ENCODE assay signal across 16 mouse cellular contexts in genomic region chr4:132735894-132736293, GRCm38 (mm10). TPM values are rescaled to one million over a fixed set of nuclear protein-coding genes. Genes with fewer than 3 reads are reported as not detected.
A peak's percentile ranks its signal among the peaks of the same experiment; 100 is the strongest.
DNase-seq lines count a peak whose midpoint lies in the region; ATAC-seq and TF ChIP-seq lines count a peak whose summit lies in the region.
"Had no signal": no experiment of that assay in that cellular context is flagged by ENCODE, and none has a peak within 500 bp of the region (broad histone marks: within the 10 kb centered on the region; RNA-seq: fewer than 3 reads in every experiment).

No protein-coding gene starts in this region.

- peaks cover 8% of the 10 kb centered on the region; the same call in 1 of the 2 replicates for H3K4me1 ChIP-seq in liver, adult 2 months (ENCODE audit: control insufficient read depth, insufficient read depth, low read length)
- H3K4me1 ChIP-seq in liver, embryonic 11.5 days (replicated peaks; ENCODE audit: control insufficient read depth, insufficient read depth, low read length): peaks cover 13% of the 10 kb centered on the region
- H3K4me1 ChIP-seq in MEL (ENCODE audit: control insufficient read depth in 1 of 2, insufficient read depth in 2 of 2, low read length in 2 of 2): peaks cover 0 to 13% of the 10 kb centered on the region in 2 experiments; a peak in 3 of 4 replicates
- H3K4me1 ChIP-seq in liver, embryonic 13.5 days (replicated peaks): peaks cover 42% of the 10 kb centered on the region
- H3K4me1 ChIP-seq in heart, embryonic 10.5 days: peaks cover 19% of the 10 kb centered on the region

- no peak overlapping the region for H3K4me2 ChIP-seq in liver, embryonic 11.5 days
- no peak overlapping the region for H3K4me2 ChIP-seq in liver, embryonic 13.5 days
- H3K4me2 ChIP-seq: forebrain, embryonic 13.5 days; lung, embryonic 15.5 days; midbrain, embryonic 15.5 days had no signal

- H3K4me3 ChIP-seq in liver, adult 2 months (ENCODE audit: insufficient read depth, low read depth, low read length): no peak overlapping the region
- no peak overlapping the region for H3K4me3 ChIP-seq in liver, embryonic 11.5 days (ENCODE audit: low read depth, low read length)
- H3K4me3 ChIP-seq in MEL (ENCODE audit: control insufficient read depth in 1 of 2, insufficient read depth in 1 of 2, low read depth in 2 of 2, low read length in 2 of 2): no peak overlapping the region
- no peak overlapping the region for H3K4me3 ChIP-seq in liver, embryonic 13.5 days (replicated peaks)
- no peak overlapping the region for H3K4me3 ChIP-seq in heart, embryonic 10.5 days
- H3K4me3 ChIP-seq: forebrain, embryonic 13.5 days; lung, embryonic 15.5 days; midbrain, embryonic 15.5 days had no signal

- no peak; the same call in 1 of the 2 replicates for TF ChIP-seq RAD21 in MEL (IDR thresholded peaks at IDR 0.05; ENCODE audit: low read depth, low read length)

- H3K9me3 ChIP-seq in liver, embryonic 11.5 days (ENCODE audit: control insufficient read depth, low read length): no peaks in the 10 kb centered on the region
- no peaks in the 10 kb centered on the region for H3K9me3 ChIP-seq in MEL (replicated peaks; ENCODE audit: insufficient read depth, low read length)
- H3K9me3 ChIP-seq in liver, embryonic 13.5 days (replicated peaks): no peaks in the 10 kb centered on the region
- H3K9me3 ChIP-seq in heart, embryonic 10.5 days: no peaks in the 10 kb centered on the region
- H3K9me3 ChIP-seq: forebrain, embryonic 13.5 days; G1E; lung, embryonic 15.5 days; midbrain, embryonic 15.5 days had no signal

- DNase-seq in liver, adult 2 months (ENCODE audit: extremely low read depth, low read depth, low spot score): peak; percentile 82
- DNase-seq in liver, embryonic 11.5 days (ENCODE audit: low spot score): no peak
- no peak for DNase-seq in MEL (ENCODE audit: low read depth, low spot score)
- no peak for DNase-seq in liver, embryonic 13.5 days
- DNase-seq in adrenal gland, adult (ENCODE audit: inconsistent age in 2 of 2, low spot score in 1 of 2): no peak
- DNase-seq in gastrocnemius, postnatal 25 days: no peak
- no peak for DNase-seq in heart, embryonic 10.5 days (ENCODE audit: low spot score)
- DNase-seq: adrenal gland, adult 8-10 months; cerebellum, adult 9-11 months; embryo, embryonic 11 days; right cerebral cortex, postnatal 25 days; thymus, adult 18-20 months had no signal

- TF ChIP-seq CTCF in liver, adult 2 months (IDR thresholded peaks at IDR 0.05; ENCODE audit: low read depth, low read length): peak; percentile 67
- peak in 1 of 3 experiments; percentile 25; a peak in 2 of 6 replicates for TF ChIP-seq CTCF in MEL (IDR thresholded peaks at IDR 0.05 in 2 of 3, conservative IDR thresholded peaks at IDR 0.05 in 1 of 3; ENCODE audit: control insufficient read depth in 1 of 3, insufficient read depth in 1 of 3, low read depth in 2 of 3, low read length in 3 of 3, poor library complexity in 1 of 3, severe bottlenecking in 1 of 3)

- TF ChIP-seq EP300 in MEL (IDR thresholded peaks at IDR 0.05; ENCODE audit: low read depth in 1 of 2, low read length in 2 of 2): no peak

- no peak for ATAC-seq in liver, embryonic 11.5 days (replicated peaks; ENCODE audit: low FRiP score)
- ATAC-seq in liver, embryonic 13.5 days (ENCODE audit: low read depth): no peak; the same call in 1 of the 2 replicates
- ATAC-seq: forebrain, embryonic 13.5 days; midbrain, embryonic 15.5 days had no signal

- 43% methylated on average over 3 of the region's 3 CpGs for WGBS in liver, adult 2 months
- 55% methylated on average over 3 of the region's 3 CpGs for whole genome bisulfite sequencing in liver, embryonic 11.5 days
- WGBS in liver, embryonic 13.5 days (ENCODE audit: insufficient replicate concordance): 49% methylated on average over 3 of the region's 3 CpGs
- 46% methylated on average over 3 of the region's 3 CpGs for WGBS in heart, embryonic 10.5 days

- TF ChIP-seq POLR2A in liver, adult 2 months (IDR thresholded peaks at IDR 0.05; ENCODE audit: extremely low read depth, insufficient read depth, low read length): no peak
- TF ChIP-seq POLR2A in MEL (IDR thresholded peaks at IDR 0.05; ENCODE audit: control insufficient read depth in 1 of 2, insufficient read depth in 1 of 2, low read depth in 1 of 2, low read length in 2 of 2, poor library complexity in 1 of 2): no peak

- H3K79me2 ChIP-seq in liver, adult 2 months (ENCODE audit: control insufficient read depth, insufficient read depth, low read length): no peaks in the 10 kb centered on the region
- H3K79me2 ChIP-seq in MEL (ENCODE audit: control insufficient read depth, insufficient read depth, low read length, poor library complexity): no peaks in the 10 kb centered on the region

- no peaks in the 10 kb centered on the region for H3K36me3 ChIP-seq in liver, adult 2 months (ENCODE audit: control insufficient read depth, insufficient read depth, low read length)
- no peaks in the 10 kb centered on the region for H3K36me3 ChIP-seq in liver, embryonic 11.5 days (ENCODE audit: control insufficient read depth, insufficient read depth, low read length)
- peaks cover 0 to 11% of the 10 kb centered on the region in 2 experiments; a peak in 2 of 4 replicates for H3K36me3 ChIP-seq in MEL (ENCODE audit: control insufficient read depth in 1 of 2, insufficient read depth in 2 of 2, low read length in 2 of 2)
- H3K36me3 ChIP-seq in liver, embryonic 13.5 days: no peaks in the 10 kb centered on the region
- no peaks in the 10 kb centered on the region for H3K36me3 ChIP-seq in heart, embryonic 10.5 days
- H3K36me3 ChIP-seq: lung, embryonic 15.5 days; midbrain, embryonic 15.5 days had no signal

- H3K27me3 ChIP-seq in liver, adult 2 months (ENCODE audit: control insufficient read depth, insufficient read depth, low read length): no peaks in the 10 kb centered on the region
- no peaks in the 10 kb centered on the region for H3K27me3 ChIP-seq in liver, embryonic 11.5 days (replicated peaks; ENCODE audit: control insufficient read depth, insufficient read depth, low read length)
- no peaks in the 10 kb centered on the region for H3K27me3 ChIP-seq in MEL (ENCODE audit: control insufficient read depth in 1 of 2, insufficient read depth in 2 of 2, low read length in 2 of 2)
- no peaks in the 10 kb centered on the region for H3K27me3 ChIP-seq in liver, embryonic 13.5 days
- H3K27me3 ChIP-seq in heart, embryonic 10.5 days (ENCODE audit: insufficient read depth, poor library complexity, severe bottlenecking): no peaks in the 10 kb centered on the region
- H3K27me3 ChIP-seq: forebrain, embryonic 13.5 days; lung, embryonic 15.5 days; midbrain, embryonic 15.5 days had no signal

- no peak overlapping the region for H3K9ac ChIP-seq in liver, adult 2 months (ENCODE audit: low read depth, low read length)
- no peak overlapping the region for H3K9ac ChIP-seq in liver, embryonic 11.5 days (ENCODE audit: low read depth, low read length)
- H3K9ac ChIP-seq in MEL (ENCODE audit: control insufficient read depth, low read depth, low read length, poor library complexity, severe bottlenecking): no peak overlapping the region
- H3K9ac ChIP-seq in liver, embryonic 13.5 days: no peak overlapping the region
- H3K9ac ChIP-seq: forebrain, embryonic 13.5 days; lung, embryonic 15.5 days; midbrain, embryonic 15.5 days had no signal

- H3K27ac ChIP-seq in liver, adult 2 months (replicated peaks; ENCODE audit: insufficient read depth, low read depth, low read length): no peak overlapping the region
- no peak overlapping the region for H3K27ac ChIP-seq in liver, embryonic 11.5 days (ENCODE audit: low read depth, low read length)
- no peak overlapping the region for H3K27ac ChIP-seq in MEL (ENCODE audit: control insufficient read depth, low read depth, low read length)
- peak overlapping the region; percentile 18; the same call in 1 of the 2 replicates for H3K27ac ChIP-seq in liver, embryonic 13.5 days
- no peak overlapping the region for H3K27ac ChIP-seq in heart, embryonic 10.5 days
- H3K27ac ChIP-seq: forebrain, embryonic 13.5 days; lung, embryonic 15.5 days; midbrain, embryonic 15.5 days had no signal

TF ChIP-seq in MEL, 35 proteins besides CTCF, POLR2A, EP300 and RAD21 (continues in another document):
- TF ChIP-seq MAZ (IDR thresholded peaks at IDR 0.05; ENCODE audit: low read depth, low read length) (no peak), SMC3 (IDR thresholded peaks at IDR 0.05; ENCODE audit: low read depth, low read length) (peak; percentile 44)

RNA-seq across cellular contexts. Expression of gene Xkr8, which starts 3.5 kb away (rescaled TPM):
- total RNA-seq in liver, adult 2 months (2014; rRNA removed): 3.0 and 6.1 TPM in 2 replicates
- 5.9 and 10.1 TPM in 2 replicates for polyA plus RNA-seq in liver, adult 2 months (2012; rRNA removed)
- polyA plus RNA-seq in liver, embryonic 11.5 days (2014; fragmentation: Nextera tagmentation; extraction: Ambion mirVana): 5.1 and 7.7 TPM in 2 replicates
- total RNA-seq in MEL (2012; rRNA removed): 2.4 and 2.8 TPM in 2 replicates
- polyA plus RNA-seq in MEL (2012; ENCODE audit: insufficient read depth in 1 of 2, insufficient read length in 2 of 2, low read depth in 1 of 2, low replicate concordance in 2 of 2, missing spikeins in 1 of 2): 1 to 10 TPM in 1 of 2 experiments, not detected in 1; 3.9 TPM
- polyA plus RNA-seq in liver, embryonic 13.5 days (2015; fragmentation: Nextera tagmentation; extraction: Ambion mirVana): 3.5 and 3.6 TPM in 2 replicates
- total RNA-seq in gastrocnemius, postnatal 25 days (2021): 1 to 10 TPM; 1.0 to 1.4 TPM
- polyA plus RNA-seq in heart, embryonic 10.5 days (2016; fragmentation: Nextera tagmentation; extraction: Ambion mirVana): 4.8 and 5.4 TPM in 2 replicates

RNA-seq across cellular contexts. Expression of gene Smpdl3b, which starts 21.2 kb away (rescaled TPM):
- total RNA-seq in liver, adult 2 months (2014; rRNA removed): 0.34 and 0.65 TPM in 2 replicates
- polyA plus RNA-seq in liver, adult 2 months (2012; rRNA removed): 0.16 and 0.34 TPM in 2 replicates
- 2.9 and 3.2 TPM in 2 replicates for polyA plus RNA-seq in liver, embryonic 11.5 days (2014; fragmentation: Nextera tagmentation; extraction: Ambion mirVana)
- total RNA-seq in MEL (2012; rRNA removed): 0.20 and 0.69 TPM in 2 replicates
- polyA plus RNA-seq in MEL (2012; ENCODE audit: insufficient read depth in 1 of 2, insufficient read length in 2 of 2, low read depth in 1 of 2, low replicate concordance in 2 of 2, missing spikeins in 1 of 2): under 1 TPM in 1 of 2 experiments, not detected in 1; 0.28 TPM
- polyA plus RNA-seq in liver, embryonic 13.5 days (2015; fragmentation: Nextera tagmentation; extraction: Ambion mirVana): 1.1 and 1.2 TPM in 2 replicates
- 1 to 10 TPM in 1 of 2 experiments, under 1 TPM in 1; 0.59 to 1.0 TPM for total RNA-seq in gastrocnemius, postnatal 25 days (2021)
- 6.2 and 7.3 TPM in 2 replicates for polyA plus RNA-seq in heart, embryonic 10.5 days (2016; fragmentation: Nextera tagmentation; extraction: Ambion mirVana)

RNA-seq across cellular contexts. Expression of gene Rpa2, which starts 32.2 kb away (rescaled TPM):
- 6.6 and 8.1 TPM in 2 replicates for total RNA-seq in liver, adult 2 months (2014; rRNA removed)
- polyA plus RNA-seq in liver, adult 2 months (2012; rRNA removed): 9.2 and 11.1 TPM in 2 replicates
- polyA plus RNA-seq in liver, embryonic 11.5 days (2014; fragmentation: Nextera tagmentation; extraction: Ambion mirVana): 156 and 165 TPM in 2 replicates
- 102 and 119 TPM in 2 replicates for total RNA-seq in MEL (2012; rRNA removed)
- polyA plus RNA-seq in MEL (2012; ENCODE audit: insufficient read depth in 1 of 2, insufficient read length in 2 of 2, low read depth in 1 of 2, low replicate concordance in 2 of 2, missing spikeins in 1 of 2): 100 to 1,000 TPM in 1 of 2 experiments, not detected in 1; 103 TPM
- polyA plus RNA-seq in liver, embryonic 13.5 days (2015; fragmentation: Nextera tagmentation; extraction: Ambion mirVana): 107 and 117 TPM in 2 replicates
- 10 to 100 TPM; 11.2 to 12.4 TPM for total RNA-seq in gastrocnemius, postnatal 25 days (2021)
- 107 and 131 TPM in 2 replicates for polyA plus RNA-seq in heart, embryonic 10.5 days (2016; fragmentation: Nextera tagmentation; extraction: Ambion mirVana)
